Mouse (Mus musculus): ENCODE data around the gene Metrnl.
A peak's percentile ranks its signal among the peaks of the same experiment; 100 is the strongest.

Gene Metrnl

DNA sequence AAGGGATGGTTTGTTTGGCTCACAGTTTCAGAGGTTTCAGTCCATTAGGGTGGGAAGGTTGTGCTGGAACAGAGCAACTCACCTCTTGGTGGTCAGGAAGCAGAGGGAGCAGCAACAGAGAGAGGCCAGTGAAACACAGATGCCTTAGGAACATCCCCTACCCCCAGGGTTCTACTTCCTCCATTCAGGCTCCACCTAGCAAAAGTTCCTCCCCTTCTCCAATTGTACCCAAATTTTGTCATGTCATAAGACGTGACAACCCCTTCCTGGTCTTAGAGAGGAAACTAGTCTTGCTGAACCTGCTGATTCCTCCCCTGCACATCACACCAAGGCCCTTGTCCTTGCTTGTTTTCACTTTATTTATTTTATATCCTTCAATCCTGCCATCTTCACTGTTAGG lies 32.8 kb downstream of the Metrnl start:
- ATAC-seq (ENCODE audit: low TSS enrichment) = no peak

GRCm38 (mm10) chr11:121734892-121735291 lies 33.5 kb downstream of the Metrnl start:
- ATAC-seq (ENCODE audit: low TSS enrichment) = no peak

DNA sequence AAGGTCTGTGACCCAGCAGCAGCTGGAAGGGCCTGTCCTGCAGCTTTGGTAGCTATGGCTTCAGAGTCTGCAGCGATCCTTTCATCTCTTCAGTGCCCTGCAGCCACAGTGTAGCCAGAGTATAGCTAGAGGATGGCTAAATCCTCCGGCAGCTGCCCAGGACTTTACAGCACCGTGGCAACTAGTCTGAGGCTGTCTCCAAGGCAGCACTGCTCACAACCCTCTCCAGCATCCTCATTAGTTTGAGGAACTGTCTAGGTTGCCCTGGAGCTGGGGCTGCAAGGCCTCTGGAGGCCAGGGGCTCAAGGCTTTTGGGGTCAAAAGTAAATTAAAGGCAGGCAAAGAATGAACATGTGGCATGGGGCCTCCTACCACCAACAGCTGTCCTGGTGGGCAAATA lies 37.3 kb downstream of the Metrnl start:
- ATAC-seq (ENCODE audit: low TSS enrichment) = no peak

DNA sequence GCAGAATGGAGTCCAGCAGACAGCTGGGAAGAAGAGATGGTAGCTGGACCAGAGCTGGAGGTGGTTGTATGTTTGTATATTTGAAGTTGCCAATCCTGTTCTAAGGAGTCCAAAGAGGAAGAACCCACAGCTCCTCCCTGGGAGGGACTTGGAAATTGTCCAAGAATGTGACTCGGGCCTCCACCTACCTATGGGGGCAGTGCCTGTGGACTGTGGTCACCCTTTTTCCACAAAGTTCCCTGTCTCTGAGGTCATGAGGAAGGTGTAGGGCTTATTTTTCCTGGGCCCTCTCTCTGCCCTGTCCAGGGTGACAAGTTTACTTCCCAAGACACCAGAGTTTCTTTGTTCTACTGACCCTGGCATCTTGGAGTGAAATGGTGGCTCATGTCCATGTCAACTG lies 39.6 kb downstream of the Metrnl start:
- ATAC-seq (ENCODE audit: low TSS enrichment) = no peak

DNA sequence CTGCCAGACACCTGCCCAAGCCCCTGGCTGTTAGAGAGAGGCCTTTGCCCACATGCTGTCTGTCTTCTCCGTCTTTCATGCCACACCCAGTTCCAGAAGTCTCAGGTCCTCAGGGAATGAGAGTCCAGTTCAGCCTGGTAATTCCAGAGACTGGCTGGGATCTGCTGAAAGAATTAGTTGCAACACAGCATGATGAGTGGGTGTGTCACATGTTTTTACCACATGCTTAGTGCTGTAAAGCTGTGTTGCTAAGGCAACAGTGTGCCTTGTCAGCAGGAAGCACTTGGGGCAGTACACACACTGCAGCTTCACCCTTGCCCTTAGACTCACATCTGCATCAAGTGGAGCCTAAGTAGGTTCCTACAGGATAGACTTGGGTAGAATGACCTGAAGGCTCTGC lies 40.1 kb downstream of the Metrnl start:
- 0 out of 2 replicates have a peak, but pooled peaks have one; percentile 50 for ATAC-seq (ENCODE audit: low TSS enrichment)

- ATAC-seq (ENCODE audit: low TSS enrichment) = no peak
These were observed 41.8 kb downstream of the Metrnl start for GRCm38 (mm10) chr11:121743113-121743512.

DNA sequence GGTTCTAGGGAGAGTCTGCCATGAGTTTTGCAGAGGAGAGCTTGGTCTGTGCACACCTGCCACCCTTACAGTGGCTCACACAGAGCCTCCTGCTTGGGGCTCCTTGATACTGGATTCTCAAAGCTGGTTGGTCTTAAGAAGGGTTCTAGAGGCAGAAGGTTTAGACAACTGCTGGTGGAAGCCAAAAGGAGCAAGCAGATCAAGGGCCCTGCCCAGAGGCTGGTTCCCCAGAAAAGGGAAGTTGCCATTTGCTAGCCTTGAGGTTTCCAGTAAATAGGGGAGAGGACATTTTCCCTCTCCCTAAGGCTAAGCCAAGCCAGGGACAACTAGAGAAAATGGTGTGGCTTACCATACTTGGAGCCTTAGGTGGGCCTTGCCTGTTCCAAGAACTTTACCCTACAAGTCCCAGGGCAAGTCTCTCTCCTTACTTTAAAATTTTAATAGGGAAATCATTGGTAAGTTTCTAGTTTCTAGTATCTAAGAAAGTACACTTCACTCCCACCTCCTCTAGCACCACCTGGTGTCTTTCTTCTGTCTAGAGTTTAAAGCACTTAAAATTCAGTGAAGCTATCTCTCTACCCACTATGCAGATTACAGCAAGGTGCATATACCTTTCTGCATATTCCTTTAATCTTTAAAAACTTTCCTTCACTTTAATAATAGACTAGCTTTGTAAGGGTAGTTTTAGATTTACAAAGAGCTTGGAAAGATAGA lies 42.7 kb downstream of the Metrnl start:
- ATAC-seq (ENCODE audit: low TSS enrichment) = no peak

- no peak for ATAC-seq (ENCODE audit: low TSS enrichment)
These were observed 45.7 kb downstream of the Metrnl start for GRCm38 (mm10) chr11:121746941-121747494.

GRCm38 (mm10) chr11:121748003-121748684 lies 46.8 kb downstream of the Metrnl start:
- ATAC-seq (ENCODE audit: low TSS enrichment) = no peak
